Mouse (Mus musculus) liver, adult 2 months (tissue): ENCODE measurements around the gene Prtg. TPM values are rescaled to one million over a fixed set of nuclear protein-coding genes. Genes with fewer than 3 reads are reported as not detected.
A peak's percentile ranks its signal among the peaks of the same experiment; 100 is the strongest.

Experiments
- DNase-seq: peaks from one replicate; pipeline ENCODE4 v3.0.0-alpha.2; 2011; ENCODE audit warnings: low read depth, low spot score; ENCODE audit errors: extremely low read depth
- H3K27ac ChIP-seq: fragments of 200-500 bp; replicated peaks from 2 replicates; pipeline ENCODE4 v1.5.1; 2012; ENCODE audit warnings: low read depth, mild to moderate bottlenecking, control low read depth, inconsistent platforms, low read length; ENCODE audit not compliant: insufficient read depth
- H3K27me3 ChIP-seq: fragments of 200-500 bp; 2 replicates; pipeline ENCODE4 v1.6.1; 2012; ENCODE audit warnings: mild to moderate bottlenecking, moderate library complexity, low read length, inconsistent platforms; ENCODE audit not compliant: control insufficient read depth, insufficient read depth
- H3K36me3 ChIP-seq: fragments of 200-500 bp; 2 replicates; pipeline ENCODE4 v1.6.1; 2012; ENCODE audit warnings: low read length, inconsistent platforms; ENCODE audit not compliant: control insufficient read depth, insufficient read depth
- H3K4me1 ChIP-seq: fragments of 200-500 bp; 2 replicates; pipeline ENCODE4 v1.6.1; 2011; ENCODE audit warnings: low read length; ENCODE audit not compliant: control insufficient read depth, insufficient read depth
- H3K4me3 ChIP-seq: fragments of 200-500 bp; 2 replicates; pipeline ENCODE4 v1.5.1; 2011; ENCODE audit warnings: low read depth, mild to moderate bottlenecking, control low read depth, low read length, moderate library complexity; ENCODE audit not compliant: insufficient read depth
- H3K79me2 ChIP-seq: fragments of 200-500 bp; 2 replicates; pipeline ENCODE4 v1.6.1; 2012; ENCODE audit warnings: inconsistent platforms, mild to moderate bottlenecking, low read length, moderate library complexity; ENCODE audit not compliant: control insufficient read depth, insufficient read depth
- H3K9ac ChIP-seq: fragments of 200-500 bp; 2 replicates; pipeline ENCODE4 v1.6.1; 2012; ENCODE audit warnings: low read depth, mild to moderate bottlenecking, control low read depth, inconsistent platforms, low read length
- CTCF ChIP-seq: fragments of 200-500 bp; IDR thresholded peaks from 2 replicates; pipeline ENCODE4 v1.5.1; 2011; ENCODE audit warnings: low read depth, low read length, control low read depth
- POLR2A ChIP-seq: fragments of 200-500 bp; IDR thresholded peaks from 2 replicates; pipeline ENCODE4 v1.6.1; 2011; ENCODE audit warnings: low read length, control low read depth; ENCODE audit not compliant: insufficient read depth; ENCODE audit errors: extremely low read depth
- WGBS: fragments of 180-500 bp; shearing (Covaris S2); methylation state at CpG from one replicate; pipeline ENCODE4 v1.1.7; 2018; 5-methylcytosine and 5-hydroxymethylcytosine counted together
- polyA plus RNA-seq: library from polyadenylated mRNA; depleted of rRNA; stranded (reverse); fragments of >200 nt; gene quantifications from 2 replicates; pipeline ENCODE4 v1.2.3, GENCODE M21; 2012
- total RNA-seq: library from RNA; depleted of rRNA; stranded (reverse); fragments of >200 nt; gene quantifications from 2 replicates; pipeline ENCODE4 v1.2.3, GENCODE M21; 2014

Prtg gene
- total and polyA plus RNA-seq, 2 experiments = under 0.01 to 0.21 TPM

- Histone ChIP-seq H3K36me3 (no peaks in the 10 kb centered on the region), H3K27me3 (no peaks in the 10 kb centered on the region), H3K79me2 (no peaks in the 10 kb centered on the region), H3K27ac (no peak overlapping the region), H3K9ac (no peak overlapping the region), H3K4me1 (no peaks in the 10 kb centered on the region), H3K4me3 (no peak overlapping the region)
- TF ChIP-seq POLR2A = no peak
- 0 out of 2 replicates have a peak, but pooled peaks have one; percentile 17 for TF ChIP-seq CTCF
- peak; percentile 9 for DNase-seq
- WGBS = 78% methylated on average over 1 of the region's 1 CpGs
These were observed 83.1 kb downstream of the Prtg start for GRCm38 (mm10) chr9:72889777-72890176.

- Histone ChIP-seq H3K4me3 (no peak overlapping the region), H3K4me1 (no peaks in the 10 kb centered on the region), H3K27ac (no peak overlapping the region), H3K9ac (no peak overlapping the region), H3K27me3 (no peaks in the 10 kb centered on the region), H3K79me2 (no peaks in the 10 kb centered on the region), H3K36me3 (no peaks in the 10 kb centered on the region)
- WGBS = 81% methylated on average over 10 of the region's 10 CpGs
- no peak for TF ChIP-seq POLR2A
- no peak for TF ChIP-seq CTCF
- DNase-seq = no peak
These were observed 83.9 kb downstream of the Prtg start for GRCm38 (mm10) chr9:72890499-72891085.

- H3K4me3 ChIP-seq = no peak overlapping the region
- no peaks in the 10 kb centered on the region for H3K79me2 ChIP-seq
- no peaks in the 10 kb centered on the region for H3K4me1 ChIP-seq
- H3K9ac ChIP-seq = no peak overlapping the region
- 92% methylated on average over 5 of the region's 5 CpGs for WGBS
- H3K36me3 ChIP-seq = no peaks in the 10 kb centered on the region
- DNase-seq = no peak
- no peak for TF ChIP-seq CTCF
- no peak for TF ChIP-seq POLR2A
- H3K27ac ChIP-seq = no peak overlapping the region
- no peaks in the 10 kb centered on the region for H3K27me3 ChIP-seq
These were observed 86.1 kb downstream of the Prtg start for GRCm38 (mm10) chr9:72892761-72893160.

- TF ChIP-seq POLR2A (no peak), CTCF (peak; percentile 19)
- H3K9ac ChIP-seq = no peak overlapping the region
- no peaks in the 10 kb centered on the region for H3K36me3 ChIP-seq
- WGBS = 95% methylated on average over 6 of the region's 6 CpGs
- no peaks in the 10 kb centered on the region for H3K27me3 ChIP-seq
- no peaks in the 10 kb centered on the region for H3K4me1 ChIP-seq
- H3K79me2 ChIP-seq = no peaks in the 10 kb centered on the region
- H3K4me3 ChIP-seq = no peak overlapping the region
- no peak for DNase-seq
- no peak overlapping the region for H3K27ac ChIP-seq
These were observed 88.2 kb downstream of the Prtg start for GRCm38 (mm10) chr9:72894796-72895352.

GRCm38 (mm10) chr9:72902057-72902456, 95.4 kb downstream of the Prtg start:
- H3K27me3 ChIP-seq = no peaks in the 10 kb centered on the region
- peak; percentile 19 for DNase-seq
- no peak overlapping the region for H3K9ac ChIP-seq
- no peaks in the 10 kb centered on the region for H3K36me3 ChIP-seq
- no peaks in the 10 kb centered on the region for H3K4me1 ChIP-seq
- H3K79me2 ChIP-seq = no peaks in the 10 kb centered on the region
- H3K4me3 ChIP-seq = no peak overlapping the region
- H3K27ac ChIP-seq = no peak overlapping the region
- no peak for TF ChIP-seq POLR2A
- TF ChIP-seq CTCF = no peak
- 55% methylated on average over 8 of the region's 8 CpGs for WGBS

- no peak overlapping the region for H3K9ac ChIP-seq
- no peak overlapping the region for H3K4me3 ChIP-seq
- no peaks in the 10 kb centered on the region for H3K27me3 ChIP-seq
- no peak for TF ChIP-seq CTCF
- no peak for TF ChIP-seq POLR2A
- 68% methylated on average over 5 of the region's 5 CpGs for WGBS
- DNase-seq = peak; percentile 13
- no peaks in the 10 kb centered on the region for H3K4me1 ChIP-seq
- H3K79me2 ChIP-seq = no peaks in the 10 kb centered on the region
- H3K27ac ChIP-seq = no peak overlapping the region
- no peaks in the 10 kb centered on the region for H3K36me3 ChIP-seq
These were observed 95.9 kb downstream of the Prtg start for GRCm38 (mm10) chr9:72902611-72903010.
